Mouse (Mus musculus) cerebral cortex, adult 2 months (tissue): ENCODE results near the gene Wdr83.

Experiments used
- WGBS: fragments of 180-500 bp; shearing (Covaris S2); methylation state at CpG from one replicate; pipeline ENCODE4 v1.1.7; 2018; 5-methylcytosine and 5-hydroxymethylcytosine counted together

Wdr83 gene

GRCm38 (mm10) chr8:85081216-85081555 lies at the start of gene Wdr83:
Gene Wdr83, minus strand, starts transcription at chr8:85081306.
- WGBS = under 1% methylated on average over 9 of the region's 9 CpGs

- 92% methylated on average over 8 of the region's 8 CpGs for WGBS
These were observed 42.6 kb upstream of the Wdr83 start for GRCm38 (mm10) chr8:85123691-85124090.

GRCm38 (mm10) chr8:85122995-85123394 lies 41.9 kb upstream of the Wdr83 start, which contains the start of gene Zfp791:
Gene Zfp791, minus strand, starts transcription at chr8:85123095.
- 83% methylated on average over 3 of the region's 3 CpGs for WGBS

- 69% methylated on average over 5 of the region's 5 CpGs for WGBS
These were observed 39.1 kb upstream of the Wdr83 start for GRCm38 (mm10) chr8:85120251-85120650.

- 6% methylated on average over 37 of the region's 37 CpGs for WGBS
These were observed 38.2 kb upstream of the Wdr83 start for GRCm38 (mm10) chr8:85119052-85119981.

GRCm38 (mm10) chr8:85116984-85117383 lies 35.9 kb upstream of the Wdr83 start:
- 94% methylated on average over 7 of the region's 7 CpGs for WGBS

- 85% methylated on average over 4 of the region's 4 CpGs for WGBS
These were observed 34.4 kb upstream of the Wdr83 start for GRCm38 (mm10) chr8:85115501-85115900.

- 95% methylated on average over 10 of the region's 10 CpGs for WGBS
These were observed 32.1 kb upstream of the Wdr83 start for GRCm38 (mm10) chr8:85113241-85113640.

- WGBS = 85% methylated on average over 4 of the region's 4 CpGs
These were observed 19.1 kb upstream of the Wdr83 start for GRCm38 (mm10) chr8:85100076-85100665.

- 93% methylated on average over 4 of the region's 4 CpGs for WGBS
These were observed 15.7 kb upstream of the Wdr83 start for GRCm38 (mm10) chr8:85096850-85097249.

GRCm38 (mm10) chr8:85096196-85096595 lies 15.1 kb upstream of the Wdr83 start:
- WGBS = 96% methylated on average over 16 of the region's 16 CpGs

- WGBS = 95% methylated on average over 7 of the region's 7 CpGs
These were observed 14.5 kb upstream of the Wdr83 start for GRCm38 (mm10) chr8:85095566-85095965.

GRCm38 (mm10) chr8:85095051-85095450 lies 13.9 kb upstream of the Wdr83 start:
- WGBS = 91% methylated on average over 13 of the region's 13 CpGs

GRCm38 (mm10) chr8:85091526-85092090 lies 10.5 kb upstream of the Wdr83 start:
- 47% methylated on average over 21 of the region's 21 CpGs for WGBS

- 94% methylated on average over 11 of the region's 11 CpGs for whole genome bisulfite sequencing
These were observed 9.8 kb upstream of the Wdr83 start for GRCm38 (mm10) chr8:85090856-85091255.

- whole genome bisulfite sequencing = 46% methylated on average over 2 of the region's 2 CpGs
These were observed 7.7 kb upstream of the Wdr83 start for GRCm38 (mm10) chr8:85088771-85089170.

GRCm38 (mm10) chr8:85086238-85086637 lies 5.1 kb upstream of the Wdr83 start:
- WGBS = 88% methylated on average over 3 of the region's 3 CpGs

GRCm38 (mm10) chr8:85084633-85085032 lies 3.5 kb upstream of the Wdr83 start:
- 83% methylated on average over 8 of the region's 8 CpGs for WGBS

- WGBS = under 1% methylated on average over 30 of the region's 30 CpGs
These were observed 2.2 kb upstream of the Wdr83 start, which contains the start of gene Man2b1 for GRCm38 (mm10) chr8:85083108-85083813. Gene Man2b1, plus strand, starts transcription at chr8:85083270.

GRCm38 (mm10) chr8:85082169-85082568 lies 1.1 kb upstream of the Wdr83 start:
- WGBS = 81% methylated on average over 4 of the region's 4 CpGs

- under 1% methylated on average over 30 of the region's 30 CpGs for WGBS
These were observed 432 bp downstream of the Wdr83 start, which contains the start of gene Wdr83os for GRCm38 (mm10) chr8:85080532-85081215. Gene Wdr83os, plus strand, starts transcription at chr8:85080740.
